Mouse (Mus musculus) limb, embryonic 14.5 days (tissue): ENCODE measurements around the gene Ly6g5b. TPM values are rescaled to one million over a fixed set of nuclear protein-coding genes. Genes with fewer than 3 reads are reported as not detected.

Experiments
- ATAC-seq: fragments of 200-750 bp; cut with Nextera tagmentation; 2 replicates; pipeline ENCODE4 v1.8.0; 2017; ENCODE audit warnings: low read depth, moderate number of reproducible peaks, moderate TSS enrichment; ENCODE audit not compliant: low FRiP score
- DNase-seq: peaks from one replicate; pipeline ENCODE4 v3.0.0-alpha.2; 2015; ENCODE audit warnings: low spot score
- H3K27ac ChIP-seq: fragments of 300-500 bp; sonication (generic); replicated peaks from 2 replicates; pipeline ENCODE4 v1.5.1; 2014; ENCODE audit warnings: low read depth, mild to moderate bottlenecking, low read length, moderate library complexity, mixed read lengths
- H3K27me3 ChIP-seq: fragments of 300-500 bp; sonication (generic); 2 replicates; pipeline ENCODE4 v1.6.1; 2014; ENCODE audit warnings: low read length, mixed read lengths; ENCODE audit not compliant: control insufficient read depth, insufficient read depth
- H3K36me3 ChIP-seq: fragments of 300-500 bp; sonication (generic); 2 replicates; pipeline ENCODE4 v1.6.1; 2014; ENCODE audit warnings: mild to moderate bottlenecking, low read length, moderate library complexity, mixed read lengths; ENCODE audit not compliant: control insufficient read depth, insufficient read depth
- H3K4me1 ChIP-seq: fragments of 300-500 bp; sonication (generic); 2 replicates; pipeline ENCODE4 v1.6.1; 2014; ENCODE audit warnings: antibody characterized with exemption, low read length, mixed read lengths; ENCODE audit not compliant: control insufficient read depth, insufficient read depth
- H3K4me2 ChIP-seq: fragments of 300-500 bp; sonication (generic); replicated peaks from 2 replicates; pipeline ENCODE4 v1.6.1; 2014; ENCODE audit warnings: low read depth, mild to moderate bottlenecking, low read length, moderate library complexity; ENCODE audit not compliant: severe bottlenecking
- H3K4me3 ChIP-seq: fragments of 300-500 bp; sonication (generic); replicated peaks from 2 replicates; pipeline ENCODE4 v1.5.1; 2014; ENCODE audit warnings: low read length
- H3K9ac ChIP-seq: fragments of 300-500 bp; sonication (generic); 2 replicates; pipeline ENCODE4 v1.6.1; 2014; ENCODE audit warnings: mild to moderate bottlenecking, low read depth, low read length, moderate library complexity; ENCODE audit not compliant: severe bottlenecking
- H3K9me3 ChIP-seq: fragments of 300-500 bp; sonication (generic); 2 replicates; pipeline ENCODE4 v1.6.1; 2016; ENCODE audit warnings: low read length; ENCODE audit not compliant: control insufficient read depth
- POLR2A ChIP-seq: fragments of 200-500 bp; IDR thresholded peaks from 2 replicates; pipeline ENCODE4 v1.8.0; 2012; ENCODE audit warnings: inconsistent platforms, mild to moderate bottlenecking, moderate library complexity, borderline replicate concordance; ENCODE audit not compliant: insufficient read depth, insufficient read length; ENCODE audit errors: extremely low read depth
- WGBS: fragments of 180-500 bp; shearing (Covaris S2); extraction: QIAGEN DNeasy Blood & Tissue Kit; methylation state at CpG from one replicate; pipeline ENCODE4 v1.1.7; 2014; 5-methylcytosine and 5-hydroxymethylcytosine counted together
- polyA plus RNA-seq, 2 experiments: library from polyadenylated mRNA; depleted of rRNA in 1 of 2; stranded (reverse) in 1 of 2; unstranded in 1 of 2; fragments of >200 nt; fragmentation: Nextera tagmentation in 1 of 2; extraction: Ambion mirVana in 1 of 2; gene quantifications; 2 replicates each; pipeline versions ENCODE4 v1.2.1 to v1.2.3; 2012 to 2014

Gene Ly6g5b
- polyA plus RNA-seq, 2 experiments, result 0.59 to 2.1 TPM

DNA sequence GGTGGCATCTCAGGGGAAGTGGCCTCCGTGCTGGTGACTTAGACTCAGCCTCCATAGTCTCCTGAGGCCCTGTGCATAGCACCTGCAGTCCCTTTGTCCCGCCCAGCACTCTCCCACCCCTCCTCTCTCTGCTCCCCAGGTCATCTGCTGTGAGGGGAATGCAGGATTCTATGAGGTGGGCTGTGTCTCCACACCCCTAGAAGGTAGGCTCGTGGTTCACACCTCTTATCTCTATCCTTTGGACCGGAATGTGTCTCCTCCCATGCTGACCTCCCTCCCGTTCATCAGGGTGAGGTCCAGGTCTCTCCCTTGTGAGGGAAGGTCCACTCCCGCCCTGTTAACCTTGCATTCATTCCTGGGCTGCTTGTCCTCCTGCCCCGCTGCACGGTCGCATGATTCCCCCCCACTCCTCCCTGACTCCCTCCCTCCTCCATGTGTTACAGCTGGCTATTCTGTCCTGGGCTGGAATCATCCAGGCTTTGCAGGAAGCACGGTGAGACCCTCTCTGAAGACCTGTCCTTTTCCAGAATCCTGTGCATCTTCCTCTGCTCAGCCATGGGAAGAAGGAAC, 14.9 kb downstream of the Ly6g5b start:
- Histone ChIP-seq H3K9ac (no peak overlapping the region), H3K27ac (no peak overlapping the region), H3K4me2 (no peak overlapping the region), H3K27me3 (no peaks in the 10 kb centered on the region), H3K4me1 (no peaks in the 10 kb centered on the region), H3K9me3 (no peaks in the 10 kb centered on the region), H3K36me3 (peaks cover 84% of the 10 kb centered on the region), H3K4me3 (no peak overlapping the region)
- TF ChIP-seq POLR2A, result no peak
- no peak for DNase-seq
- ATAC-seq, result no peak
- 77% methylated on average over 10 of the region's 10 CpGs for WGBS

DNA sequence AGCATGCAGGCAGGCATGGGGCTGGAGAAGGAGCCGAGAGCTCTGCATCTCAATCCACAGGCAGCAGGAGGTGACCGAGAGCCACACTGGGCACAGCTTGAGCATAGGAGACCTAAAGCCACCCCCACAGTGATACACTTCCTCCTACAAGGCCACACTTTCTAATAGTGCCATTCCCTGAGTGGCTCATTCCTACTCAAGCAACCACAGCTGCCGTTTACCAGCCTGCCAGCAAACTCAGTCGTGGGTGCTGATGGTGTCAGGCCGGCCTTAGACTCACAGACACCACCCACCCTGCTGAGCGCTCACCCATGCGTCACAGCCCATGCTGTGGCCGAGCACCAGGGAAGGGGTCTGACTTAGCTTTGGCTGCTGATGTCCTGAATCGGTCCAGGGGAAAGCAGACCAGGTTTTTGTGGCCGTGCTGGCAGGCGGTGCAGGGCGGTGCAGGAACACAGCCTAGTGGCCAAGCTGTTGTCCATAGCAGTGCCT, 18.0 kb downstream of the Ly6g5b start:
- Histone ChIP-seq H3K4me2 (no peak overlapping the region), H3K27me3 (no peaks in the 10 kb centered on the region), H3K4me1 (no peaks in the 10 kb centered on the region), H3K9me3 (no peaks in the 10 kb centered on the region), H3K36me3 (peaks cover 96% of the 10 kb centered on the region), H3K27ac (no peak overlapping the region), H3K4me3 (no peak overlapping the region), H3K9ac (no peak overlapping the region)
- 88% methylated on average over 12 of the region's 12 CpGs for WGBS
- TF ChIP-seq POLR2A, result no peak
- DNase-seq, result no peak
- no peak for ATAC-seq

DNA sequence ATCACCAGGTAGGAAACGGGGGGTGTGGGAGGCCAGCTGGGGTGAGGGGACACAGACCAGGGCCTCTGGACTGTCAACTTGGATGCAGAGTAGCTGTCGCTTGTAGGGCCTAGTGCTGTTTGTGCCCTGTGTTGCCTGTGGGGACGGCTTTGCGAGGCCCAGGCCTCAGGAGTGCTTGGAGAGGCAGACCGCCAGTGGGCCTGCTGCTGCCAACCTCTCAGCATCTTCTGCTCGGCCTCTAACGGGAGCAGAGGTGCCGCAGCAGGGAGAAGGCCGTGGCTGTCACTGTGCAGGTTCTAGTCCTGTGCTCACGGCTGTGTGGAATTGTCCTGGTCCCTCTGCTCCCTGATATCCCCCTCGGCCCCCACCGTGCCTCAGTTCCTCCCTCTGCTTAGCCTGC, 18.6 kb downstream of the Ly6g5b start:
- H3K27me3 ChIP-seq, result no peaks in the 10 kb centered on the region
- no peak for TF ChIP-seq POLR2A
- ATAC-seq, result no peak
- H3K9me3 ChIP-seq, result no peaks in the 10 kb centered on the region
- H3K4me2 ChIP-seq, result no peak overlapping the region
- no peak for DNase-seq
- H3K4me1 ChIP-seq, result no peaks in the 10 kb centered on the region
- H3K4me3 ChIP-seq, result no peak overlapping the region
- H3K27ac ChIP-seq, result no peak overlapping the region
- peaks cover 95% of the 10 kb centered on the region for H3K36me3 ChIP-seq
- H3K9ac ChIP-seq, result no peak overlapping the region
- 89% methylated on average over 12 of the region's 12 CpGs for WGBS

DNA sequence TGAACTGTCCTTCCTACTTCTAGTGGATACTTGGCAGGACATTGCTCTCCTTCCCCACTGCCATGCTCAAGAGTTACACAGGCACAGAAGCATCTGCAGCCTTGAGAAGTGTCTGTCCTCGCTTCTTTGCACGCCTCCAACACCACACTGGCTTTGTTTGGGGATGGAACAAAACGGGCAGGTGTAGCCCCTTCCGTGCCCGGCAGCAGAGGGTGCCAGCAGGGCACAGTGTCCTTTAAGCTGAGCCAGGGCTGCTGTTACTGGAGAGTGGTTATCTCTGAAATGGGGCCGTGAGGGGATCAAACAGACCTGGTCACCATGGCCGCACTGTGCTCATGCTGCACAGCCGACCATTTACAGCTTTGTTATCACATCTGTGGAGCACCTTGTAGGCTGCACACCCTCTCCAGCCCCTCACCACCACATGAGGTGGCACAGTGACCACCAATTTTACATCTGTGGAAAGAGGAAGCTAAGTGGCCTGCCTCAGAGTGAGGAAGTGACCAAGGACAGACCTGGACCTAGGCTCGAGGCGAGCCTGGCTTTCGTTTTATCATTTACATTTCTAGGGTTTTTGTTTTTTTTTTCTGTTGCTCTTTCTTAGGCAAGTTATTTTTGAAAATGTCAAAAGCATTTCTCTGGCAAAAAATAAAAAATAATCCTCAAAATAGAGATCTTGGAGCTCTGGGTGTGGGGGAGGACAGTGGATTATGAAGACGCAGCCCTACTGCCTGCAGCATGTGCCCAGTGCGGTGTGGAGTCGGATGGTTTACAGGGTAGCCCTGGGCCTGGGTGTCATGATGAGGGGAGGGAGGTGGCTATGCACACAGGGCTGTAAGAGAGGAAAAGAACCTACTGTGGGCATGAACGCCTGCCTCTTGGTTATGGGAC, 20.5 kb downstream of the Ly6g5b start:
- Histone ChIP-seq H3K4me1 (peaks cover 9% of the 10 kb centered on the region), H3K9me3 (no peaks in the 10 kb centered on the region), H3K36me3 (peaks cover 86% of the 10 kb centered on the region), H3K27me3 (no peaks in the 10 kb centered on the region), H3K4me3 (no peak overlapping the region), H3K4me2 (no peak overlapping the region), H3K9ac (no peak overlapping the region), H3K27ac (no peak overlapping the region)
- ATAC-seq (no peak), DNase-seq (no peak)
- 89% methylated on average over 15 of the region's 15 CpGs for WGBS
- TF ChIP-seq POLR2A, result no peak

DNA sequence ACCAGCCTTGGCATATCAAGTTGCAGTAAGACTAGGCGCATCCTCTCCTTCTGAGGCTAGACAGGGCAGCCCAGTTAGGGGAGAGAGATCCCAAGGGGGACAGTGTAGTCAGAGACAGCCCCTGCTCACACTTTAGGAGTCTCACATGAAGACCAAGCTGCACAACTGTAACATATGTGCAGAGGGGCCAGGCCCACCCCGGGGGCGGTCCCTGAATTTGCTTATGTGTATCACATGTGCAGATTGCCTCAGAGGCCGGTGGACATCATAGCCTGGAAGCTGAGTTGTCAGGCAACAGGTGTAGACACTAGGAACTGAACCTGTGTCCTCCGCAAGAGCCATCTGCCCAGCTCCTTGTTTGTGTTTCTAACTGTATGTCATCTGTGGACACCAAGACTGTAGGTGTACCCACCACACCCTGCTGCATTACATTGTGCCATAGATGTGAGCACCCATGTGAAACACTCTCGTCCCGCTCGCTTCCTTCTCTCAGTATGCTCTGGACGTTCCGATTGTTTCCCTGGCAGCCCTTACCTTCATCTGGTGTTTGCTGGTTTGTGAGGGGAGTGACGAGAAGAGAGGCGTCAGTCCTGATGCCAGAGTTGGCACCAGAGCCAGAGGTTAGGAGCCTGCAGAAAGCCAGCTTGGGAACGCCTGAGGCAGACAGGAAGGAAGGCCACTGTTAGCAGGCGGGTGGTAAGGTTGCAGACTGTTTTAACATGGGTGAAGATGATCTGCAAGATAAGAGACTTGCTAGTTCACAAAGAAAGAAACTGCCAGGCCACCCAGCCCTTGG, 22.6 kb downstream of the Ly6g5b start:
- Histone ChIP-seq H3K4me3 (no peak overlapping the region), H3K9me3 (no peaks in the 10 kb centered on the region), H3K27me3 (no peaks in the 10 kb centered on the region), H3K4me1 (peaks cover 9% of the 10 kb centered on the region), H3K27ac (no peak overlapping the region), H3K36me3 (peaks cover 67% of the 10 kb centered on the region), H3K9ac (no peak overlapping the region), H3K4me2 (no peak overlapping the region)
- WGBS, result 88% methylated on average over 14 of the region's 14 CpGs
- no peak for TF ChIP-seq POLR2A
- ATAC-seq (no peak), DNase-seq (no peak)
